Mouse (Mus musculus) limb, embryonic 14.5 days (tissue): ENCODE results near the gene Klhl3. TPM values are rescaled to one million over a fixed set of nuclear protein-coding genes. Genes with fewer than 3 reads are reported as not detected.
A peak's percentile ranks its signal among the peaks of the same experiment; 100 is the strongest.

Experiments used
- ATAC-seq: fragments of 200-750 bp; cut with Nextera tagmentation; 2 replicates; pipeline ENCODE4 v1.8.0; 2017; ENCODE audit warnings: low read depth, moderate number of reproducible peaks, moderate TSS enrichment; ENCODE audit not compliant: low FRiP score
- DNase-seq: peaks from one replicate; pipeline ENCODE4 v3.0.0-alpha.2; 2015; ENCODE audit warnings: low spot score
- H3K27ac ChIP-seq: fragments of 300-500 bp; sonication (generic); replicated peaks from 2 replicates; pipeline ENCODE4 v1.5.1; 2014; ENCODE audit warnings: low read depth, mild to moderate bottlenecking, low read length, moderate library complexity, mixed read lengths
- H3K27me3 ChIP-seq: fragments of 300-500 bp; sonication (generic); 2 replicates; pipeline ENCODE4 v1.6.1; 2014; ENCODE audit warnings: low read length, mixed read lengths; ENCODE audit not compliant: control insufficient read depth, insufficient read depth
- H3K36me3 ChIP-seq: fragments of 300-500 bp; sonication (generic); 2 replicates; pipeline ENCODE4 v1.6.1; 2014; ENCODE audit warnings: mild to moderate bottlenecking, low read length, moderate library complexity, mixed read lengths; ENCODE audit not compliant: control insufficient read depth, insufficient read depth
- H3K4me1 ChIP-seq: fragments of 300-500 bp; sonication (generic); 2 replicates; pipeline ENCODE4 v1.6.1; 2014; ENCODE audit warnings: antibody characterized with exemption, low read length, mixed read lengths; ENCODE audit not compliant: control insufficient read depth, insufficient read depth
- H3K4me2 ChIP-seq: fragments of 300-500 bp; sonication (generic); replicated peaks from 2 replicates; pipeline ENCODE4 v1.6.1; 2014; ENCODE audit warnings: low read depth, mild to moderate bottlenecking, low read length, moderate library complexity; ENCODE audit not compliant: severe bottlenecking
- H3K4me3 ChIP-seq: fragments of 300-500 bp; sonication (generic); replicated peaks from 2 replicates; pipeline ENCODE4 v1.5.1; 2014; ENCODE audit warnings: low read length
- H3K9ac ChIP-seq: fragments of 300-500 bp; sonication (generic); 2 replicates; pipeline ENCODE4 v1.6.1; 2014; ENCODE audit warnings: mild to moderate bottlenecking, low read depth, low read length, moderate library complexity; ENCODE audit not compliant: severe bottlenecking
- H3K9me3 ChIP-seq: fragments of 300-500 bp; sonication (generic); 2 replicates; pipeline ENCODE4 v1.6.1; 2016; ENCODE audit warnings: low read length; ENCODE audit not compliant: control insufficient read depth
- POLR2A ChIP-seq: fragments of 200-500 bp; IDR thresholded peaks from 2 replicates; pipeline ENCODE4 v1.8.0; 2012; ENCODE audit warnings: inconsistent platforms, mild to moderate bottlenecking, moderate library complexity, borderline replicate concordance; ENCODE audit not compliant: insufficient read depth, insufficient read length; ENCODE audit errors: extremely low read depth
- WGBS: fragments of 180-500 bp; shearing (Covaris S2); extraction: QIAGEN DNeasy Blood & Tissue Kit; methylation state at CpG from one replicate; pipeline ENCODE4 v1.1.7; 2014; 5-methylcytosine and 5-hydroxymethylcytosine counted together
- polyA plus RNA-seq, 2 experiments: library from polyadenylated mRNA; depleted of rRNA in 1 of 2; stranded (reverse) in 1 of 2; unstranded in 1 of 2; fragments of >200 nt; fragmentation: Nextera tagmentation in 1 of 2; extraction: Ambion mirVana in 1 of 2; gene quantifications; 2 replicates each; pipeline versions ENCODE4 v1.2.1 to v1.2.3; 2012 to 2014

Gene Klhl3
- polyA plus RNA-seq, 2 experiments: 3.0 to 3.7 TPM

DNA sequence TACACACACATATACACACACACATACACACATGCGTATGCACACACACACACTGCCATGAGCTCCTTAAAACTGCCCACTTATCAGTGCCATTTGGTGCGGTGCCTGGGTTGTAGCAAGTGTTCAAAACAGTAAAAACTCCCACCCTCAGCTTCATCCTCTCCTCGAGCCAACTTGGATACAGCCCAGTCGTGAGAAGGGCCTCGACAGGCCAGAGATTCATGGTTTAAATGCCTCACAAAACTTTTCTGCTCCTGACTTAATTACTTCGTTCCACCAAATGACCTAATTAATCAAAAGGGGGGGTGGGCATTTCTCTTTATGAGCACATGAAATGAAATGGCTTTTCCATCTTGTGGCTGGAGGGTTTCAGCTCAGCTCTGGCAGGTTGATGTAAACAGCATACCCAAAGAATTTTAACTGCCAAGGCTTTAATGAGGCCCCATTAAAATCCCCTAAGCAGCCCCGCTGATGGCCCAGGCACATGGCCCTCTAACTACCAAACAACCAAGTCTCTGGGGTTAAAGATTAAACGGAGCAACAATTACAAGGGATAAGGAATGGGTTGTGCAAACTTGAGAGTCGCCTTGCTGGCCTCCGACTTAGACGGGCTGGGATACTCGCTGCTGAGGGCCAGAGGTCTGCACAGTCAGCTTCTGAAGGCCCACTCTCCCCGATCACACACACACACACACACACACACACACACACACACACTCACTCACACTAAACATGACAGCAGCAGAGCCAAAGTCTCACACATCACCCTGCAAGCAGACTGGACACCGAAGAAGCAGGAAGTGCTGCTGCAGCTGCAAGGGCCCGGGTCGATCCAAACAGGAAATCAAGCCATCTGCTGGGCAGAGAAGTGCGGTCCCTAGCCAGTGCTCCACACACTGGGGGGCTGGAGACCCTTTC is 55.2 kb downstream of the Klhl3 start:
- Histone ChIP-seq H3K27me3 (no peaks in the 10 kb centered on the region), H3K36me3 (peaks cover 7% of the 10 kb centered on the region; the same call in 1 of the 2 replicates), H3K27ac (peak overlapping the region; percentile 68), H3K4me1 (peaks cover 19% of the 10 kb centered on the region), H3K9me3 (0 out of 2 replicates have a peak, but pooled peaks cover 3% of the 10 kb centered on the region), H3K4me3 (no peak overlapping the region), H3K9ac (no peak overlapping the region), H3K4me2 (peak overlapping the region; percentile 16; the same call in 1 of the 2 replicates)
- DNase-seq: peak; percentile 72
- WGBS: 9% methylated on average over 17 of the region's 17 CpGs
- no peak for TF ChIP-seq POLR2A
- ATAC-seq: peak; percentile 75

DNA sequence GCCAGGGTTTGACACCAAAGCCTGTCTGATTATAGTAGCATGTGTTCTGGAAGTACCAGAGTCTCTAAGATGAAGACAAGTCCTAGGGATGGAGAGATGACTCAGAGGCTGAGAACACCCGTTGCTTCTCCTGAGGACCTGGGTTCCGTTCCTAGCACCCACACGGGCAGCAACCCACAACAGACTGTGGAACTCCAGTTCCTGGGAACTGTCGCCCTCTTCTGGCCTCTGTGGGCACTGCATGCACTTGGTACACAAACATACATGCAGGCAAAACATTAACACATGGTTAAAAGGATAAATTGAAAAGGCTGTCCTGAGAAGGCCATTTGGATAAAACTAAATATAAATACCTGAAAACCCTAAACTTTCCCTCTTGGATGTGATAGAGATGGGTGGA is 56.8 kb downstream of the Klhl3 start:
- TF ChIP-seq POLR2A: no peak
- no peak for ATAC-seq
- no peak for DNase-seq
- Histone ChIP-seq H3K27ac (no peak overlapping the region), H3K9me3 (0 out of 2 replicates have a peak, but pooled peaks cover 3% of the 10 kb centered on the region), H3K4me2 (no peak overlapping the region), H3K4me1 (peaks cover 19% of the 10 kb centered on the region), H3K9ac (no peak overlapping the region), H3K36me3 (peaks cover 5% of the 10 kb centered on the region; the same call in 1 of the 2 replicates), H3K4me3 (no peak overlapping the region), H3K27me3 (no peaks in the 10 kb centered on the region)
- 89% methylated on average over 4 of the region's 4 CpGs for WGBS

DNA sequence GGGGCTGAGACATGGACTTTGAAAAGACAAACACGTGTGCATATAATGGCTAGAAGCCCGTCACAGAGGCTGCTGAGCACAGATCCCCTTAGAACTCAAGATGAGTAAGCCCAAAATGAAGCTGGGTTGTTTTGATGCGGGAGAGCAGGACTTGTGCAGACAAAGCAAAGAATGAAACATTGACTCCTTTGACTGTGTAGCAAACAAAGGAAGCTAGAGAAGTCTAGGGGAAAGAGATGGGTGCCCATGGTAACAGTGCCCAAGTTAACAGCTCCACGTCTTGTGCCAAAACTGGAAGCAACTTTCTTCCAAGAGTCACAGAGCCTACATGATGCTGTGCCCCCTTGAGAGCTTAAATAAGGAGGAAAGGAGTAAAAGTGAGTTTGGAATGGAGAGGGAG is 59.8 kb downstream of the Klhl3 start:
- H3K27ac ChIP-seq: no peak overlapping the region
- peaks cover 12% of the 10 kb centered on the region for H3K4me1 ChIP-seq
- no peaks in the 10 kb centered on the region for H3K36me3 ChIP-seq
- H3K9ac ChIP-seq: no peak overlapping the region
- no peaks in the 10 kb centered on the region for H3K27me3 ChIP-seq
- H3K9me3 ChIP-seq: 0 out of 2 replicates have a peak, but pooled peaks cover 3% of the 10 kb centered on the region
- 88% methylated on average over 4 of the region's 4 CpGs for WGBS
- DNase-seq (no peak), ATAC-seq (no peak)
- TF ChIP-seq POLR2A: no peak
- H3K4me3 ChIP-seq: no peak overlapping the region
- no peak overlapping the region for H3K4me2 ChIP-seq

DNA sequence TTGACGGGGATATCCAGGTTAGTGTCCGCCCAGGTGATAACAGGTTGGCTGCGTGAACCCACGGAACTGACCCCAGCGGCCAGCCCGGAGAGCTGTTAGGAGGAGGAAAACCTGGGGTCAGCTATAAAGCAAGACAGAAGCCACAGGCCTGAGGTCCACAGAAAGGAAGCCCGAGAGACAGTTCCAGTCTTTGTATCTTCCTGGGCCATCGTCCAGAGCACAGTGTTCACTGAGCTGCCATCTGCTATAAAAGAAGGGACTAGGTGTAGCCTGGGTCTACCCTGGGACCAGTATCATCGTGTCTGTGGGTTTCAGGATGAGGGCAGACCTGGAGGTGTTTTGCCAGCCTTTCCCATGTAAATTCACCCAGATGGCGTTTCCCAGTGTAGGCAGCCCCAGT is 61.7 kb downstream of the Klhl3 start:
- H3K9me3 ChIP-seq: 0 out of 2 replicates have a peak, but pooled peaks cover 5% of the 10 kb centered on the region
- TF ChIP-seq POLR2A: no peak
- no peaks in the 10 kb centered on the region for H3K36me3 ChIP-seq
- ATAC-seq (no peak), DNase-seq (no peak)
- H3K27ac ChIP-seq: no peak overlapping the region
- H3K9ac ChIP-seq: no peak overlapping the region
- H3K4me2 ChIP-seq: no peak overlapping the region
- 75% methylated on average over 10 of the region's 10 CpGs for WGBS
- H3K4me3 ChIP-seq: no peak overlapping the region
- H3K4me1 ChIP-seq: no peaks in the 10 kb centered on the region
- H3K27me3 ChIP-seq: no peaks in the 10 kb centered on the region

DNA sequence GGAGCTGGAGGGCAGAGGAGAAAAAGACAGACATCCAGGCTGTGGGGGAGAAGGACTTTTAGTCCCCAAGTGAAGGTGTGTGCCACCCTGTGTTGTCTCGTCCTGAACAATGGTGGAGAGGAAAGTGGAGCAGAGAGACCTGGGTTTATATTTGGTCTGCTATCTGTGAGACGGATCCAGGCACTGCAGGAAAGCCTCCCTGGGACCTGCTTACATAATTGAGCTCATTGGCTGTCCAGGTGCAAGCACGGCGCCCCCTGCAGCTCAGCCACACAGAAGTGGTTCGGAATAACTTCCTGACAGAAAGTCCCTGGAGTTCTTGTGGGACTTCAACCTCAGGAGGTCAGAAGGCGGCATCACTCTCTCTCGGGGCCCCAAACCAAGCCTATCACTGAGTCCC is 62.1 kb downstream of the Klhl3 start:
- Histone ChIP-seq H3K4me2 (no peak overlapping the region), H3K27me3 (no peaks in the 10 kb centered on the region), H3K4me1 (no peaks in the 10 kb centered on the region), H3K9me3 (0 out of 2 replicates have a peak, but pooled peaks cover 4% of the 10 kb centered on the region), H3K9ac (no peak overlapping the region), H3K27ac (no peak overlapping the region), H3K4me3 (no peak overlapping the region), H3K36me3 (no peaks in the 10 kb centered on the region)
- TF ChIP-seq POLR2A: no peak
- 57% methylated on average over 7 of the region's 7 CpGs for WGBS
- ATAC-seq: no peak
- no peak for DNase-seq
